Mouse (Mus musculus) small intestine, adult 2 months (tissue): ENCODE data around the gene Ncbp3.

Experiments
- CTCF ChIP-seq: fragments of 200-500 bp; IDR thresholded peaks from 2 replicates; pipeline ENCODE4 v1.5.1; 2012; ENCODE audit warnings: low read depth, mild to moderate bottlenecking, control low read depth, inconsistent platforms, low read length, moderate library complexity, mixed read lengths; ENCODE audit not compliant: insufficient replicate concordance, insufficient read length; ENCODE audit errors: extremely low read depth
- POLR2A ChIP-seq: fragments of 200-500 bp; IDR thresholded peaks from 2 replicates; pipeline ENCODE4 v1.6.1; 2012; ENCODE audit warnings: low read depth, mild to moderate bottlenecking, control low read depth, inconsistent platforms, low read length, moderate library complexity

DNA sequence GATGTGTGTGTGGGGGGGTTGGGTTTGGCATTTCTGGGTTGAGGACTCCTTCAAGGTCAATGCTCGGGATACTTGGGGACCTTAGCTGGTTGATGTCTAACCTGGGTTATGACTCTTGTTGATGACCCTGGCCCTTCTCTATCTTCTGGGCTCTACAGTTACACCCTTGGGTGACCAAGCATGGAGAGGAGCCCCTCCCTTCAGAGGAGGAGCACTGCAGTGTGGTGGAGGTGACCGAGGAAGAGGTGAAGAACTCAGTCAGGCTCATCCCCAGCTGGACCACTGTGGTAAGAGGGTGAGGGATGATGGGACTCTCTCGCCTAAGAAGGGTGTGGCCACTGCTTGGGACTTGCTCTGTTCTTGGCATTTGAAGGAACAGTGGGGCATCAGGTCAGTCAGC is 9.9 kb upstream of the Ncbp3 start:
- TF ChIP-seq CTCF (no peak), POLR2A (no peak)
